Mouse (Mus musculus): ENCODE results near the gene Cdcp1. TPM values are rescaled to one million over a fixed set of nuclear protein-coding genes. Genes with fewer than 3 reads are reported as not detected.

The Cdcp1 gene
- polyA plus RNA-seq, 1 experiment: 0.65 TPM

DNA sequence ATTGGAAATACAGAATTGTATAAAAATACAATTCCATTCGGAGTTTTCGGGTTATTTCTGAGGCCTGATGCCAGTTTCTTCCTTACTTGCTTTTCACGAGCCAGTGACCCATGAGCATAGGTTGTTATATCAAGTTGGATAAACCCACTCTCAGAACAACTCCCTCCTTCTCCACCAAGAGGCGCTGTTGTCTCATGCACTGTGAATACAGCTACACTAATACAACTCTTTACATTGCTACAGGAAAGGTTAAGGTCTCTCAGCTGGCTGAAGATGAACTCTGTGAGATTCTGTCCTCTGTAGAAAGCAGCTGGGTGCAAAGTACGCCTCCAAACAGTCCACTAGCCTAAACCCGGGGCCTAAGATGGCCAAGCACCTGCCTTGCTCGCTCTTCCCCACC is 56.5 kb downstream of the Cdcp1 start:
- H3K4me1 ChIP-seq (ENCODE audit: control insufficient read depth, insufficient read depth, low read length): no peaks in the 10 kb centered on the region
- H3K4me3 ChIP-seq (ENCODE audit: insufficient read depth, low read length): no peak overlapping the region
- no peak overlapping the region for H3K27ac ChIP-seq (ENCODE audit: insufficient read depth, low read length)
- TF ChIP-seq CTCF (IDR thresholded peaks at IDR 0.05; ENCODE audit: extremely low read depth, insufficient read depth, low read length) (peak; percentile 78; the same call in 1 of the 2 replicates), POLR2A (IDR thresholded peaks at IDR 0.05; ENCODE audit: extremely low read depth, insufficient read depth, low read length) (no peak)

DNA sequence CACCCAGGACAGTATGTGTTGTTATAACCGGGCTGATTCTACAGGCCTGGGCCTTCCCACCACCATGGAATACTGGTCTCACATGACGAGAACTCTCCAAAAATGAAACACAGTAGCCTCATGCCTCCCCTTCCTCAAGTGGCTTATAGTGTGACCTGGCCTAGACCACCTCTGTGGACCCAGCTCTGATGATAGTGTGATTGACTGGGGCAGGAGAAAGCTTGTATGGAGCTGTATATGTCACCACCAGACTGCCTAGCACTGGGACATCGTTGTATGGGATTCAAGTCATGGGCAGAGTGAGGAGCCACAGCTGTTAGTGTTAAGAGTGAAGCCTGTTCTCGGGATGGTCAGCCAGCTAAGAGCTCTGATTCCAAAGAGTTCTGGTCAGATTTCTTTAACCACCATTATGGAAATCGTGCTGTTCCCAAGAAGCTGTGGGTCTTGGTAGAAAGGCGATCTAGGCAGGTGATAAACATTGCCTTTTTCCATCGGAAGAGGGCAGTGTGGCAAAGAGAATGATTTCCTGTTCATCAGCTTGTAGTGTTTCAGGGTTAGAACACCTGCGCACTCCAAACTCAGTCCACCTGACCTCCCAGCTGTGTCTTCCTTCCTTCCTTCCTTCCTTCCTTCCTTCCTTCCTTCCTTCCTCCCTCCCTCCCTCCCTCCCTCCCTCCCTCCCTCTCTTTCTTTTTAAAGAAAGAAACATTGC is 57.6 kb downstream of the Cdcp1 start:
- Histone ChIP-seq H3K4me1 (ENCODE audit: control insufficient read depth, insufficient read depth, low read length) (no peaks in the 10 kb centered on the region), H3K4me3 (ENCODE audit: insufficient read depth, low read length) (no peak overlapping the region), H3K27ac (ENCODE audit: insufficient read depth, low read length) (no peak overlapping the region)
- TF ChIP-seq CTCF (IDR thresholded peaks at IDR 0.05; ENCODE audit: extremely low read depth, insufficient read depth, low read length): peak; percentile 70; the same call in 1 of the 2 replicates
- TF ChIP-seq POLR2A (IDR thresholded peaks at IDR 0.05; ENCODE audit: extremely low read depth, insufficient read depth, low read length): no peak

DNA sequence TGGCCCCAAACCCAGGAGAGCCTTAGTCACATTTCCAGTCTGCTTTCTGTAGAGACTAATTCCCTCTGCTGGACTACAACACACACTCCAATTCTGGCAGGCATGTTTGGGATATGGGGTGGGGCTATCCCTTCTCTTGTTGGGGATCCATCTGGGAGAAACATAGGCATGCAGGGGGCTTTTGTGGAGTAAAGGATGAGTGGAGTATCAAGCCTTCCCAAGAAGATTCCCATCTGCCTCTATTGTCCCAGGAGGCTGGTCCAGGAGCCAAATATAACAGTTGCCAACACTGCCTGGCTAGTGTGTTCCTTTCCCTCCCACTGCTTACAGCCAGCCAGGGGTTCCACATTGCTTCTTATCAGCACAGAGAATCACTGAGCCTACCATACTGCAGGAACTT is 58.1 kb downstream of the Cdcp1 start:
- H3K27ac ChIP-seq (ENCODE audit: insufficient read depth, low read length): no peak overlapping the region
- H3K4me1 ChIP-seq (ENCODE audit: control insufficient read depth, insufficient read depth, low read length): no peaks in the 10 kb centered on the region
- no peak overlapping the region for H3K4me3 ChIP-seq (ENCODE audit: insufficient read depth, low read length)
- TF ChIP-seq CTCF (IDR thresholded peaks at IDR 0.05; ENCODE audit: extremely low read depth, insufficient read depth, low read length) (no peak), POLR2A (IDR thresholded peaks at IDR 0.05; ENCODE audit: extremely low read depth, insufficient read depth, low read length) (no peak)

DNA sequence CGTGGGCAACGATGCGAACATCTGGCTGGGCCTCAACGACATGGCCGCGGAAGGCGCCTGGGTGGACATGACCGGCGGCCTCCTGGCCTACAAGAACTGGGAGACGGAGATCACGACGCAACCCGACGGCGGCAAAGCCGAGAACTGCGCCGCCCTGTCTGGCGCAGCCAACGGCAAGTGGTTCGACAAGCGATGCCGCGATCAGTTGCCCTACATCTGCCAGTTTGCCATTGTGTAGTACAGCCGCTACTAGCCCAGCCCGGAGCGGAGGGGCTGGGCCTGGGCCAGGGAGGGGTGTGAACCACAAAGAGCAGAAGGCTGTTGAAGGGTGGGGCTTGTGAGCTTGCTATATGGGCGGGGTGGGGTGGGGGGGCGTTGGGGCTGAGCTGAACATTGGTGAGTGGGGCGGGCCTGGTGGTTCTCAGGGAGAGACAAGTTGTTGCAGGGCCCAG is 58.9 kb downstream of the Cdcp1 start:
- H3K4me3 ChIP-seq (ENCODE audit: insufficient read depth, low read length): no peak overlapping the region
- no peaks in the 10 kb centered on the region for H3K4me1 ChIP-seq (ENCODE audit: control insufficient read depth, insufficient read depth, low read length)
- TF ChIP-seq POLR2A (IDR thresholded peaks at IDR 0.05; ENCODE audit: extremely low read depth, insufficient read depth, low read length) (no peak), CTCF (IDR thresholded peaks at IDR 0.05; ENCODE audit: extremely low read depth, insufficient read depth, low read length) (no peak)
- no peak overlapping the region for H3K27ac ChIP-seq (ENCODE audit: insufficient read depth, low read length)

DNA sequence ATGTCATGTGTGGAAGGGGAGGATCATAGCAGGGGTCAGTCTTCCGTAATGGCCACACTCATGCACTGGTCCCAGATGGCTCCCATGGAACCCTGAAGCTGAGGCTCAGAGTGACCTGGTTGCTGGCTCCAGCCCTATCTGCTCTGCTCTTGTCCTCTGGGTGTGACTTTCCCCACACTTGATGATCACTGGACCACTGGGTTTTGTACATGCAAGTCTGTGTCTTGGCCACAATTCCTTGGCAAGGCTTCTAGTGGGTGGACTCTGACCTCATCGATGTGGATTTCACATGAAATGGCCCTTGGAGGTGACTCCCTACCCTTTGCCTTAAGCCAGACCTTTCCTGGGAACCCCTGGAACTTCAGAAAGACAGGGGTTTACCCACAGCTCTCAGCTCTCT is 62.7 kb downstream of the Cdcp1 start:
- H3K4me3 ChIP-seq (ENCODE audit: insufficient read depth, low read length): no peak overlapping the region
- no peak overlapping the region for H3K27ac ChIP-seq (ENCODE audit: insufficient read depth, low read length)
- no peaks in the 10 kb centered on the region for H3K4me1 ChIP-seq (ENCODE audit: control insufficient read depth, insufficient read depth, low read length)
- TF ChIP-seq CTCF (IDR thresholded peaks at IDR 0.05; ENCODE audit: extremely low read depth, insufficient read depth, low read length) (no peak), POLR2A (IDR thresholded peaks at IDR 0.05; ENCODE audit: extremely low read depth, insufficient read depth, low read length) (no peak)

DNA sequence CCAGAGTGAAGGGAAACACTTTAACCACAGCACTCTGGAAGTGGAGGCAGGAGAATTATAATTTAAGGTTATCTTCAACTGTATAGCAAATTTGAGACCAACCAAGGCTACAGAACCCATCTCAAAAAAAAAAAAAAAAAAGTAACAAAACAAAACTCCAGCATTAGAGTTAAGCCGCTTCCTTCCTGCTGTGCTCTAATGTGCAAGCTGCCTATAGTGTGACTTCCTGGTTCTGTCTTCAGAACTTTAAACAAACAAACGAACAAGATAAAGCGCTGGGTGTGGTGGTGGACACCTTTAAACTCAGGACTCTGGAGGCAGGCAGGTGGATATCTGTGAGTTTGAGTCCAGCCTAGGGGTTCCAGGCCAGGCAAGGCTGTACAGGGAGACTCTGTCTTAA is 63.8 kb downstream of the Cdcp1 start:
- Histone ChIP-seq H3K27ac (ENCODE audit: insufficient read depth, low read length) (no peak overlapping the region), H3K4me3 (ENCODE audit: insufficient read depth, low read length) (no peak overlapping the region), H3K4me1 (ENCODE audit: control insufficient read depth, insufficient read depth, low read length) (no peaks in the 10 kb centered on the region)
- TF ChIP-seq CTCF (IDR thresholded peaks at IDR 0.05; ENCODE audit: extremely low read depth, insufficient read depth, low read length) (no peak), POLR2A (IDR thresholded peaks at IDR 0.05; ENCODE audit: extremely low read depth, insufficient read depth, low read length) (no peak)

DNA sequence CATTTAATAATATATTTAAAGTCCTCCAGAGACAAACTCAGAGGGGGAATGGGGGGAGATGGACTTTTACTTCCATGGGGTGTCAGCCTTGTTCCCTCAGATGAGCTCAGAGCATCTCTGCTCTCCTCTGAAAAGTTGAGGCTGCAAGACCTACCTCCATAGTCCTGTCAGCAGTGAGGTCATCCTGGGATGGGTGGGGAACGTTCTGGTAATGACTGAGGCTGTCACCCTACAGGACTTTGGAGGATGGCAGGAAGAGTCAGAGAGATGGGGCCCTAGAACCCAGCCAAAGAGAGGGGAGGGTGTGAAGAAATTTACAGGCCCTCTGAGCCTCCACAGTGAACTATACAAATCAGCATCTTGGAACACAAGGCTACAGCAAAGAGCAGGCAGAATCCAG is 64.3 kb downstream of the Cdcp1 start:
- TF ChIP-seq POLR2A (IDR thresholded peaks at IDR 0.05; ENCODE audit: extremely low read depth, insufficient read depth, low read length) (no peak), CTCF (IDR thresholded peaks at IDR 0.05; ENCODE audit: extremely low read depth, insufficient read depth, low read length) (no peak)
- no peaks in the 10 kb centered on the region for H3K4me1 ChIP-seq (ENCODE audit: control insufficient read depth, insufficient read depth, low read length)
- no peak overlapping the region for H3K27ac ChIP-seq (ENCODE audit: insufficient read depth, low read length)
- H3K4me3 ChIP-seq (ENCODE audit: insufficient read depth, low read length): no peak overlapping the region

DNA sequence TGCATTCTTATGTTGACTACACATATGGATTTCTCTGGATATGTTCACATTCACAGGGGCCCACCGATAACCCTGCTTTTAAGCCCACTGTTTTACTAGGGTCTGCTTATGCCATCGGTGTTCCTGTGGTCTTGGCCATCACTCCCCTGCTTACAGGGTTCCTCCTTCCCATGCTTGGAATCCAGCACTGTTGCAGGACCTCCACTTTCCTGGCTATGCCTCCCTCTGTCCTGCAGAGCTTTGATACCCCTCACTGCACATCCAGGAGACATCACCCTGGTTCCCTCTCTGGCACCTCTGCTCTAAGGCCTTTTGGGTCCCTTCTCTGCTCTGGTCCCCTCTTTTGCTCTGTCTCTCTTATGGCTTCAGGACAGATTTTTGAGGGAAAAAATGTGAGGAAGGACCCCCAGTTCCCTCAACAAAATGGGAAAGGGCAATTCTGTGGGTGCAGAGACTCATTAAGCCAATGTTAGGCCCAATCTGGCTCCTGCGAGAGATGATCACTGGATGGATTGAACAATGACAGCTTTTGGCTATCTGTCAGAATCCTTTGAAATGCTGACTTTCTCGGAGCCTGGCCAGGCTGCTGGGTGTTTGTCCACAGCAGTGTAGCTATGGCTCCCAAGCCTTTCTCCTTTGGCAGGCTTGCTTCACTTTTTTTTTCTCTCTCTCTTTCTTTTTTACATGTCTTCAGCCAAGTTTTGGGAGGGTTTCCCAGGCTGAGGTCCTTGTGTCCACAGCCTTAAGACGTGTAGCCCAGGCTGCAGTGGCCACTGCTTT is 65.4 kb downstream of the Cdcp1 start, which contains the start of gene Clec3b:
TSS of gene Clec3b (plus strand) at position 706 of the 780 bp plus-strand sequence.
- Histone ChIP-seq H3K4me3 (ENCODE audit: insufficient read depth, low read length) (no peak within 1 kb of the TSS), H3K27ac (ENCODE audit: insufficient read depth, low read length) (no peak within 1 kb of the TSS), H3K4me1 (ENCODE audit: control insufficient read depth, insufficient read depth, low read length) (no peaks in the 10 kb centered on the region)
- TF ChIP-seq CTCF (IDR thresholded peaks at IDR 0.05; ENCODE audit: extremely low read depth, insufficient read depth, low read length) (no peak), POLR2A (IDR thresholded peaks at IDR 0.05; ENCODE audit: extremely low read depth, insufficient read depth, low read length) (no peak)

DNA sequence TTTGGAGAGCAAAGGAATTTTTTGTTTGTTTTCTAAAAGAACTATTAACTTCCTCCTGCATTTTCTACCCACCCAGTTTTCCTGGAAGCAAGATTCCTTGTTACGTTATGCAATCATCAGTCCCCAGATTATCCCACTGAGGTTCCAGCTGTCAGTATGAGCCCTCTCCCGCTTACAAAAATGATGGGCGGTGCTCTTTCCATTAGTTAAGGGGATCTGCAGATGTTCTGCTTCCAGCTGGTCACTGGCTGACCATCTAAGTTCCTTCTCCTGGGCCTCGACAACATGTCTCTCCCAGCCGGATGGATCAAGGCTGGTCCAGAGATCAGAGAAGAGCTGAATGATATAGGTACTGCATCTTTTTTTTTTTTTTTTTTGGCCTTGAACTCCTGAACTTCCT is 67.4 kb downstream of the Cdcp1 start:
- Histone ChIP-seq H3K4me1 (ENCODE audit: control insufficient read depth, insufficient read depth, low read length) (no peaks in the 10 kb centered on the region), H3K27ac (ENCODE audit: insufficient read depth, low read length) (no peak overlapping the region), H3K4me3 (ENCODE audit: insufficient read depth, low read length) (no peak overlapping the region)
- TF ChIP-seq CTCF (IDR thresholded peaks at IDR 0.05; ENCODE audit: extremely low read depth, insufficient read depth, low read length) (no peak), POLR2A (IDR thresholded peaks at IDR 0.05; ENCODE audit: extremely low read depth, insufficient read depth, low read length) (no peak)
